Mouse (Mus musculus) small intestine, adult 2 months (tissue): ENCODE measurements around the gene Zfp654. TPM values are rescaled to one million over a fixed set of nuclear protein-coding genes. Genes with fewer than 3 reads are reported as not detected.

Experiments
- H3K27ac ChIP-seq: fragments of 200-500 bp; 2 replicates; pipeline ENCODE4 v1.5.1; 2012; ENCODE audit warnings: low read depth, low read length, control low read depth, inconsistent platforms; ENCODE audit not compliant: insufficient read depth
- H3K27me3 ChIP-seq: fragments of 200-500 bp; 2 replicates; pipeline ENCODE4 v1.6.1; 2012; ENCODE audit warnings: mild to moderate bottlenecking, moderate library complexity, low read length, inconsistent platforms; ENCODE audit not compliant: control insufficient read depth, insufficient read depth
- H3K36me3 ChIP-seq: fragments of 200-500 bp; 2 replicates; pipeline ENCODE4 v1.6.1; 2012; ENCODE audit warnings: mild to moderate bottlenecking, low read length, control low read depth, inconsistent platforms; ENCODE audit not compliant: control insufficient read depth, insufficient read depth
- H3K4me1 ChIP-seq: fragments of 200-500 bp; 2 replicates; pipeline ENCODE4 v1.6.1; 2012; ENCODE audit warnings: low read length, inconsistent platforms, mixed read lengths; ENCODE audit not compliant: control insufficient read depth, insufficient read depth, insufficient read length
- H3K4me3 ChIP-seq: fragments of 200-500 bp; 2 replicates; pipeline ENCODE4 v1.5.1; 2012; ENCODE audit warnings: low read depth, mild to moderate bottlenecking, control low read depth, inconsistent platforms, low read length, moderate library complexity
- CTCF ChIP-seq: fragments of 200-500 bp; IDR thresholded peaks from 2 replicates; pipeline ENCODE4 v1.5.1; 2012; ENCODE audit warnings: low read depth, mild to moderate bottlenecking, control low read depth, inconsistent platforms, low read length, moderate library complexity, mixed read lengths; ENCODE audit not compliant: insufficient replicate concordance, insufficient read length; ENCODE audit errors: extremely low read depth
- POLR2A ChIP-seq: fragments of 200-500 bp; IDR thresholded peaks from 2 replicates; pipeline ENCODE4 v1.6.1; 2012; ENCODE audit warnings: low read depth, mild to moderate bottlenecking, control low read depth, inconsistent platforms, low read length, moderate library complexity
- whole genome bisulfite sequencing: fragments of 180-500 bp; shearing (Covaris S2); methylation state at CpG from one replicate; pipeline ENCODE4 v1.1.7; 2018; 5-methylcytosine and 5-hydroxymethylcytosine counted together
- polyA plus RNA-seq: library from polyadenylated mRNA; depleted of rRNA; stranded (reverse); fragments of >200 nt; gene quantifications from 2 replicates; pipeline ENCODE4 v1.2.3, GENCODE M21; 2012

Gene Zfp654
- polyA plus RNA-seq, 1 experiment, result 0.37 TPM

- Histone ChIP-seq H3K27me3 (no peaks in the 10 kb centered on the region), H3K4me1 (0 out of 2 replicates have a peak, but pooled peaks cover 1% of the 10 kb centered on the region), H3K27ac (no peak overlapping the region), H3K4me3 (no peak overlapping the region), H3K36me3 (peaks cover 4% of the 10 kb centered on the region; the same call in 1 of the 2 replicates)
- TF ChIP-seq POLR2A (no peak), CTCF (no peak)
- WGBS, result 59% methylated on average over 3 of the region's 3 CpGs
These were observed 48.4 kb downstream of the Zfp654 start for GRCm38 (mm10) chr16:64803041-64803440.

- no peak overlapping the region for H3K4me3 ChIP-seq
- peaks cover 4% of the 10 kb centered on the region; the same call in 1 of the 2 replicates for H3K36me3 ChIP-seq
- H3K27ac ChIP-seq, result no peak overlapping the region
- H3K4me1 ChIP-seq, result 0 out of 2 replicates have a peak, but pooled peaks cover 1% of the 10 kb centered on the region
- TF ChIP-seq CTCF (no peak), POLR2A (no peak)
- H3K27me3 ChIP-seq, result no peaks in the 10 kb centered on the region
These were observed 49.8 kb downstream of the Zfp654 start for GRCm38 (mm10) chr16:64801638-64802037.

- TF ChIP-seq POLR2A, result no peak
- no peak for TF ChIP-seq CTCF
- Histone ChIP-seq H3K36me3 (peaks cover 4% of the 10 kb centered on the region; the same call in 1 of the 2 replicates), H3K4me1 (0 out of 2 replicates have a peak, but pooled peaks cover 1% of the 10 kb centered on the region), H3K4me3 (no peak overlapping the region), H3K27ac (no peak overlapping the region), H3K27me3 (no peaks in the 10 kb centered on the region)
- 87% methylated on average over 5 of the region's 5 CpGs for WGBS
These were observed 51.1 kb downstream of the Zfp654 start for GRCm38 (mm10) chr16:64800393-64800792.

GRCm38 (mm10) chr16:64794802-64795201 lies 56.6 kb downstream of the Zfp654 start:
- no peak overlapping the region for H3K4me3 ChIP-seq
- H3K27me3 ChIP-seq, result no peaks in the 10 kb centered on the region
- no peaks in the 10 kb centered on the region for H3K4me1 ChIP-seq
- TF ChIP-seq CTCF (no peak), POLR2A (no peak)
- peaks cover 2% of the 10 kb centered on the region; the same call in 1 of the 2 replicates for H3K36me3 ChIP-seq
- H3K27ac ChIP-seq, result no peak overlapping the region
- 80% methylated on average over 2 of the region's 2 CpGs for WGBS

GRCm38 (mm10) chr16:64789706-64790105 lies 61.7 kb downstream of the Zfp654 start:
- Histone ChIP-seq H3K4me3 (no peak overlapping the region), H3K27ac (no peak overlapping the region), H3K36me3 (peaks cover 21% of the 10 kb centered on the region), H3K27me3 (no peaks in the 10 kb centered on the region), H3K4me1 (no peaks in the 10 kb centered on the region)
- TF ChIP-seq POLR2A, result no peak
- TF ChIP-seq CTCF, result no peak
- WGBS, result 92% methylated on average over 3 of the region's 3 CpGs

GRCm38 (mm10) chr16:64775516-64775915 lies 75.9 kb downstream of the Zfp654 start:
- H3K27me3 ChIP-seq, result no peaks in the 10 kb centered on the region; the same call in none of the 2 replicates
- WGBS, result 72% methylated on average over 1 of the region's 1 CpGs
- TF ChIP-seq POLR2A (no peak), CTCF (no peak)
- H3K4me3 ChIP-seq, result no peak overlapping the region
- no peak overlapping the region for H3K27ac ChIP-seq
- no peaks in the 10 kb centered on the region for H3K4me1 ChIP-seq
- H3K36me3 ChIP-seq, result no peaks in the 10 kb centered on the region

GRCm38 (mm10) chr16:64771431-64771818 lies 80.0 kb downstream of the Zfp654 start:
- peaks cover 4% of the 10 kb centered on the region for H3K36me3 ChIP-seq
- WGBS, result 90% methylated on average over 2 of the region's 2 CpGs
- TF ChIP-seq POLR2A (no peak), CTCF (no peak)
- no peak overlapping the region for H3K4me3 ChIP-seq
- H3K4me1 ChIP-seq, result no peaks in the 10 kb centered on the region
- H3K27me3 ChIP-seq, result no peaks in the 10 kb centered on the region; the same call in 1 of the 2 replicates
- no peak overlapping the region for H3K27ac ChIP-seq
